Mouse (Mus musculus): ENCODE measurements around the gene Fzd7. TPM values are rescaled to one million over a fixed set of nuclear protein-coding genes. Genes with fewer than 3 reads are reported as not detected.

The Fzd7 gene
- polyA plus RNA-seq, 1 experiment from 2014 or later = 3.4 TPM

DNA sequence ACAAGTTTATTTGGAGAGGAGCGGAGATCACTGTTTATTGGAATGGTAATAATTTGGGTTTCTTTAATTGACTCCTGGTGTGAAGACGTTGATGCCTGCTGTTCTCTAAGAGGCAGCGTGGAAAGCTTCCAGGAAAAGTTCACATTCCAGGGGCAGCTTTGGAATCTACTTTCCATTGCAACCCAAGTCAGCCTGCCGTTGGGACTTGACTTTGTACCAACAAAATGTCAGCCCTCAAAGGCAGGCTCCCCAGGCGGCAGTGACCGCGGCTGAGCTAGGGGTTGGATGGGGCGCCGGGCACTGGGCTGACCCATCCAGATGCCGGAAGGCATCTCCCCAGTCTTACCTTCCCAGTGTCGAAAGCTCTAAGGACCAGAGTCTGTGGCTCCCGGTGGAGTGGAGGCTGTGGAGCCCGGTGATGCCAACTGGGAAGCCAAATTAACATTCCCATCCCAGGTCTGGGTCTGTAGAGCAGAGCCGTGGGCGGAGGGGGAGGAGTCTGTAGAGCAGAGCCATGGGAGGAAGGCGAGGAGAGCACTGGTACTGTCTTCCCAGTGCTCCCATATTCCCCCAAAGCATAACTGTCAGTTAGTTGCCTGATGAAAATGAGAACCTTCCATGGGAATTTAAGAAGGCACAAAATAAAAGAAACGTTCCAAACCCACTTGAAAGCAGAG lies 26.4 kb downstream of the Fzd7 start:
- H3K4me2 ChIP-seq (ENCODE audit: low read depth, low read length) = no peak overlapping the region

DNA sequence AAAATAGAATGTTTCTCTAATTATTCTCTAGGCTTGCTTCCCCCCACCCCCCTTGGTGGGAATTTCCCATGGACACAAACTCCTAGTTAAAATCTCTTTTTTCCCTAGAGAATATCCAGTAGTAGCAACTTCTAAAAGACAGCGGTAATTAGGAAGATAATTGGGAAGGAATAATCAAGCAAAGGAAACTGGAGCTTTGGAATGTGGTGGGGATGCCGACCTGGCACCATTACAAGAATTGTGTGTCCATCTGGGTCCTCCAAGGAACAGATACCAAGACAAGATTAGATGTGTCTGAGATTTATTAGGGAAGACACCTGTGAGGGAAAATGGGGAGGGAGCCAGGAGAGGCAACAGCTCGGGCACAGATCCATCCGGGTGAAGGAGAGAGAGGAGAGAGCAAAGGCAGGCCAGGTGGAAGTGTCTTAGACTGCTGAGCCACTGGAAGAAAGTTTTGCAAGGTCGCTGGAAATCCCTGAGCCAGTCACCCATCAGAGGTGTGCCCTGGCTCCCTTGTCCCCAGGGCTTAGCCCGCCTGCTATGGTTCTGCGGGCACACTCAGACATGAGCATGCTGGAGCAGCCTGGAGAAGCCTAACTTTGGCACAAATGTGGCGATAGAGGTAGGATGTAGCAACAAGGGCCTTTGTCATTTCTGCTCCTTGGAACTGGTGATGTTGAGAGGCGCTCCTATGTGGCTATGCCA lies 29.5 kb downstream of the Fzd7 start:
- Histone ChIP-seq H3K9ac (ENCODE audit: low read depth, low read length) (no peak overlapping the region), H3K27me3 (replicated peaks; ENCODE audit: control insufficient read depth, insufficient read depth, low read length) (no peaks in the 10 kb centered on the region), H3K27ac (ENCODE audit: low read length) (no peak overlapping the region), H3K9me3 (ENCODE audit: control insufficient read depth, low read length) (no peaks in the 10 kb centered on the region), H3K36me3 (ENCODE audit: control insufficient read depth, insufficient read depth, low read length) (no peaks in the 10 kb centered on the region), H3K4me3 (ENCODE audit: low read length) (no peak overlapping the region), H3K4me2 (ENCODE audit: low read depth, low read length) (no peak overlapping the region), H3K4me1 (ENCODE audit: control insufficient read depth, insufficient read depth, low read length) (peaks cover 13% of the 10 kb centered on the region)
- no peak for ATAC-seq
- 77% methylated on average over 9 of the region's 9 CpGs for WGBS

More for the DNA sequence above, 26.4 kb downstream of the Fzd7 start:
- 54% methylated on average over 17 of the region's 17 CpGs for whole genome bisulfite sequencing
- H3K36me3 ChIP-seq (ENCODE audit: control insufficient read depth, insufficient read depth, low read length) = no peaks in the 10 kb centered on the region
- ATAC-seq = no peak
- no peaks in the 10 kb centered on the region for H3K9me3 ChIP-seq (ENCODE audit: control insufficient read depth, low read length)
- no peak overlapping the region for H3K27ac ChIP-seq (ENCODE audit: low read length)
- 0 out of 2 replicates have a peak, but pooled peaks cover 3% of the 10 kb centered on the region for H3K4me1 ChIP-seq (ENCODE audit: control insufficient read depth, insufficient read depth, low read length)
- H3K4me3 ChIP-seq (ENCODE audit: low read length) = no peak overlapping the region
- no peaks in the 10 kb centered on the region for H3K27me3 ChIP-seq (replicated peaks; ENCODE audit: control insufficient read depth, insufficient read depth, low read length)
- H3K9ac ChIP-seq (ENCODE audit: low read depth, low read length) = no peak overlapping the region

GRCm38 (mm10) chr1:59516026-59516917 lies 34.0 kb downstream of the Fzd7 start, which contains the start of gene Gm973:
TSS of gene Gm973 (plus strand) at chr1:59516264.
- Histone ChIP-seq H3K4me2 (ENCODE audit: low read depth, low read length) (peak within 1 kb of the TSS; percentile 51), H3K4me3 (ENCODE audit: low read length) (peak within 1 kb of the TSS; percentile 34), H3K4me1 (ENCODE audit: control insufficient read depth, insufficient read depth, low read length) (peaks cover 21% of the 10 kb centered on the region), H3K36me3 (ENCODE audit: control insufficient read depth, insufficient read depth, low read length) (no peaks in the 10 kb centered on the region), H3K27ac (ENCODE audit: low read length) (peak within 1 kb of the TSS; percentile 65), H3K27me3 (replicated peaks; ENCODE audit: control insufficient read depth, insufficient read depth, low read length) (no peaks in the 10 kb centered on the region), H3K9me3 (ENCODE audit: control insufficient read depth, low read length) (no peaks in the 10 kb centered on the region), H3K9ac (ENCODE audit: low read depth, low read length) (peak within 1 kb of the TSS; percentile 61)
- WGBS = 10% methylated on average over 25 of the region's 25 CpGs
- ATAC-seq = peak; percentile 69

DNA sequence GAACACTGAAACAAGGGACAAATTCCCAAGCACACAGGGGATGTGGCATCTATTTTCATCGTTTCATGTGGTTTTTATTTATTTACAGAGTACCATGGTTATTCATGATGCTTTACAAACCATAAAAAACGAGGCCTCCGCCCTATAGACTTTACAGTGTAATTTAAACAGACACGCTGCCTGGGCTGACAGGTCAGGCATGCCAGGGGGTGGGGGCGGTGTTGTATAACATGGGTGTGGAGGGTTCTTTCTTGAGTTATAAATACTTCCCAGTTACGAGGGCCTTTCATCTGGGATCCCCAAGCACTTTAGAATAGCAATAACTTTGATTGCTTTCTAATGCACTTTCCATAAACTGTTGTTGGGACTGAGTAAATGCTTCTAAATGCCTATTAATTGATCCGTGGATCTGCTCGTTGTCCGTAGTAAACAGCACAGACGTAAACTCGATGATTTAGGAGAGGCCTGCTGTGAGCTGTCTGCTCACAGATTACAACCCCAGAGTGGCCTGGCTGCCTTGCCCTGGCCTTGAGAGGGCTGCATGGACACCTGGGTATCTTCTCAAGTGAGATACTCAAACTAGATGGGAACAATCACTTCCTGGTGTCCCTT lies 38.1 kb downstream of the Fzd7 start:
- H3K4me1 ChIP-seq (ENCODE audit: control insufficient read depth, insufficient read depth, low read length) = peaks cover 21% of the 10 kb centered on the region
- ATAC-seq = peak; percentile 81
- H3K27me3 ChIP-seq (replicated peaks; ENCODE audit: control insufficient read depth, insufficient read depth, low read length) = no peaks in the 10 kb centered on the region
- no peaks in the 10 kb centered on the region for H3K9me3 ChIP-seq (ENCODE audit: control insufficient read depth, low read length)
- peak overlapping the region; percentile 38; the same call in 1 of the 2 replicates for H3K27ac ChIP-seq (ENCODE audit: low read length)
- H3K36me3 ChIP-seq (ENCODE audit: control insufficient read depth, insufficient read depth, low read length) = no peaks in the 10 kb centered on the region
- no peak overlapping the region for H3K4me3 ChIP-seq (ENCODE audit: low read length)
- H3K4me2 ChIP-seq (ENCODE audit: low read depth, low read length) = no peak overlapping the region
- 26% methylated on average over 11 of the region's 11 CpGs for WGBS
- no peak overlapping the region for H3K9ac ChIP-seq (ENCODE audit: low read depth, low read length)

- Histone ChIP-seq H3K4me3 (ENCODE audit: low read length) (no peak overlapping the region), H3K9me3 (ENCODE audit: control insufficient read depth, low read length) (no peaks in the 10 kb centered on the region), H3K27ac (ENCODE audit: low read length) (no peak overlapping the region), H3K27me3 (replicated peaks; ENCODE audit: control insufficient read depth, insufficient read depth, low read length) (no peaks in the 10 kb centered on the region), H3K4me2 (ENCODE audit: low read depth, low read length) (no peak overlapping the region), H3K9ac (ENCODE audit: low read depth, low read length) (no peak overlapping the region), H3K36me3 (ENCODE audit: control insufficient read depth, insufficient read depth, low read length) (no peaks in the 10 kb centered on the region), H3K4me1 (ENCODE audit: control insufficient read depth, insufficient read depth, low read length) (0 out of 2 replicates have a peak, but pooled peaks cover 8% of the 10 kb centered on the region)
- no peak for ATAC-seq
- 64% methylated on average over 1 of the region's 1 CpGs for WGBS
Measured at GRCm38 (mm10) chr1:59522456-59522855, 40.2 kb downstream of the Fzd7 start.

- Histone ChIP-seq H3K9ac (ENCODE audit: low read depth, low read length) (no peak overlapping the region), H3K9me3 (ENCODE audit: control insufficient read depth, low read length) (no peaks in the 10 kb centered on the region), H3K4me1 (ENCODE audit: control insufficient read depth, insufficient read depth, low read length) (0 out of 2 replicates have a peak, but pooled peaks cover 8% of the 10 kb centered on the region), H3K4me3 (ENCODE audit: low read length) (no peak overlapping the region), H3K36me3 (ENCODE audit: control insufficient read depth, insufficient read depth, low read length) (no peaks in the 10 kb centered on the region), H3K27me3 (replicated peaks; ENCODE audit: control insufficient read depth, insufficient read depth, low read length) (no peaks in the 10 kb centered on the region), H3K4me2 (ENCODE audit: low read depth, low read length) (no peak overlapping the region), H3K27ac (ENCODE audit: low read length) (no peak overlapping the region)
- 76% methylated on average over 5 of the region's 5 CpGs for WGBS
- ATAC-seq = no peak
Measured at GRCm38 (mm10) chr1:59523378-59523958, 41.2 kb downstream of the Fzd7 start.

DNA sequence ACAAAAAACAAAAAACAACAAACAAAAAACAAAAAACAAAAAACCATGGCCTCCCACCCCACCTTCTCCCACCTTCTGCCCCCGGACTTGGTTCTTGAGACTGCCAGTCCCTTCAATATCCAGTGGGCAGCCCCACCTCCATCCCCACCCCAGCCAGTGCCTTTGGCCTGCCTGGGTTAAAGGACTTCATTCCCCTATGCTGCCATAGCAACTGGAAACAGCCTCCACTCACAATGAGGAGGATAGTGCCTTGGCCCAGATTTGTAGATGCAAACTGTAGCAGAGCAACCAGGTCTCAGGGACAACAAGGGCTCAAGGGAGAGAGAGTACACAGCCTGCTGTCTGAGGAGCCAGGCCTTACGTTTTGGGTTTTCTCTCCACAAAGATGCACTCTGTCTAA lies 41.8 kb downstream of the Fzd7 start:
- Histone ChIP-seq H3K4me3 (ENCODE audit: low read length) (no peak overlapping the region), H3K27me3 (replicated peaks; ENCODE audit: control insufficient read depth, insufficient read depth, low read length) (no peaks in the 10 kb centered on the region), H3K9me3 (ENCODE audit: control insufficient read depth, low read length) (no peaks in the 10 kb centered on the region), H3K27ac (ENCODE audit: low read length) (no peak overlapping the region), H3K4me1 (ENCODE audit: control insufficient read depth, insufficient read depth, low read length) (0 out of 2 replicates have a peak, but pooled peaks cover 8% of the 10 kb centered on the region), H3K9ac (ENCODE audit: low read depth, low read length) (no peak overlapping the region), H3K4me2 (ENCODE audit: low read depth, low read length) (no peak overlapping the region), H3K36me3 (ENCODE audit: control insufficient read depth, insufficient read depth, low read length) (no peaks in the 10 kb centered on the region)
- ATAC-seq = no peak
- WGBS = 70% methylated on average over 2 of the region's 2 CpGs

DNA sequence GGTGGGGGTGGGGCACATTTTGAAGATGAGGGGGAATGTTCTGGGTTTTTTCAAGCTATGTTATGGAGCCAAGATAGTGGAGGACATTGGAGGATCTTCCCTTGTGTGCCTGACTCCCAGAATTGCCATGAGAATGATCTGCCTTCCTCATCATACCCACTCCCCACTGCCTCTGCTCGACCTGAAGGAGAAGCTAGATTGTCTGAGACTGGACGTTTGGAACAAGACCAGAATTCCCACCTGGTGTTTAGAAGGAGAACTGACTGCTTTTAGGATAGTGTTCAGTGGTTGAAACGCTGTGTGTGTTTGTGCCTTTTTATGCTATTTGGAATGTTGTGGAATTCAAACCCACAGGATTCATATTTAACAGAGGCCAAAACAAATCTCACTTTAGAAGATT lies 42.5 kb downstream of the Fzd7 start:
- H3K36me3 ChIP-seq (ENCODE audit: control insufficient read depth, insufficient read depth, low read length) = no peaks in the 10 kb centered on the region
- H3K4me1 ChIP-seq (ENCODE audit: control insufficient read depth, insufficient read depth, low read length) = 0 out of 2 replicates have a peak, but pooled peaks cover 8% of the 10 kb centered on the region
- no peak overlapping the region for H3K4me2 ChIP-seq (ENCODE audit: low read depth, low read length)
- H3K9me3 ChIP-seq (ENCODE audit: control insufficient read depth, low read length) = no peaks in the 10 kb centered on the region
- H3K4me3 ChIP-seq (ENCODE audit: low read length) = no peak overlapping the region
- H3K9ac ChIP-seq (ENCODE audit: low read depth, low read length) = no peak overlapping the region
- WGBS = 53% methylated on average over 3 of the region's 3 CpGs
- H3K27me3 ChIP-seq (replicated peaks; ENCODE audit: control insufficient read depth, insufficient read depth, low read length) = no peaks in the 10 kb centered on the region
- ATAC-seq = no peak
- H3K27ac ChIP-seq (ENCODE audit: low read length) = no peak overlapping the region

Measured in intestine, embryonic 16.5 days (tissue).